Mouse (Mus musculus) megakaryocyte, embryonic 14.5 days (primary cell): ENCODE data around the gene Isoc2a. TPM values are rescaled to one million over a fixed set of nuclear protein-coding genes. Genes with fewer than 3 reads are reported as not detected.

Experiments
- H3K27me3 ChIP-seq: replicated peaks from 2 replicates; pipeline ENCODE3; 2012; ENCODE audit warnings: inconsistent platforms
- H3K36me3 ChIP-seq: replicated peaks from 2 replicates; pipeline ENCODE3; 2012; ENCODE audit warnings: low read length, inconsistent platforms, mixed read lengths
- H3K4me1 ChIP-seq: 2 replicates; pipeline ENCODE4 v1.6.1; 2012; ENCODE audit warnings: inconsistent platforms
- H3K4me3 ChIP-seq: replicated peaks from 2 replicates; pipeline ENCODE3; 2012; ENCODE audit warnings: moderate library complexity, mild to moderate bottlenecking, inconsistent platforms
- H3K9me3 ChIP-seq: 2 replicates; pipeline ENCODE4 v1.6.1; 2012; ENCODE audit warnings: inconsistent platforms
- FLI1 ChIP-seq: IDR thresholded peaks from 2 replicates; pipeline ENCODE4 v1.6.1; 2012; ENCODE audit warnings: low read length, inconsistent platforms, mixed read lengths
- GATA1 ChIP-seq: IDR thresholded peaks from 3 replicates; pipeline ENCODE4 v1.6.1; 2012; ENCODE audit warnings: mixed read lengths, low read length, inconsistent platforms, borderline replicate concordance
- polyA plus RNA-seq: library from polyadenylated mRNA; stranded (reverse); fragments of >175 nt; gene quantifications from 2 replicates; pipeline ENCODE4 v1.2.3, GENCODE M21; 2012; ENCODE audit warnings: low replicate concordance; ENCODE audit not compliant: insufficient read depth

Gene Isoc2a
- polyA plus RNA-seq, 1 experiment: 17.1 TPM

- Histone ChIP-seq H3K9me3 (peaks cover 4% of the 10 kb centered on the region), H3K36me3 (peaks cover 3% of the 10 kb centered on the region), H3K4me1 (peaks cover 7% of the 10 kb centered on the region; the same call in 1 of the 2 replicates), H3K4me3 (no peak overlapping the region), H3K27me3 (peaks cover 23% of the 10 kb centered on the region)
- no peak for TF ChIP-seq GATA1
- no peak for TF ChIP-seq FLI1
These were observed 22.1 kb downstream of the Isoc2a start for GRCm38 (mm10) chr7:4898851-4899648.

- H3K27me3 ChIP-seq: peaks cover 23% of the 10 kb centered on the region
- H3K36me3 ChIP-seq: peaks cover 2% of the 10 kb centered on the region
- H3K4me3 ChIP-seq: no peak overlapping the region
- no peak for TF ChIP-seq FLI1
- TF ChIP-seq GATA1: no peak
- H3K4me1 ChIP-seq: peaks cover 7% of the 10 kb centered on the region; the same call in 1 of the 2 replicates
- H3K9me3 ChIP-seq: peaks cover 4% of the 10 kb centered on the region
These were observed 22.9 kb downstream of the Isoc2a start for GRCm38 (mm10) chr7:4899649-4900522.

GRCm38 (mm10) chr7:4900523-4900851, 23.5 kb downstream of the Isoc2a start:
- Histone ChIP-seq H3K9me3 (peaks cover 4% of the 10 kb centered on the region), H3K36me3 (no peaks in the 10 kb centered on the region), H3K27me3 (peaks cover 23% of the 10 kb centered on the region), H3K4me1 (peaks cover 7% of the 10 kb centered on the region; the same call in 1 of the 2 replicates), H3K4me3 (no peak overlapping the region)
- TF ChIP-seq GATA1 (no peak), FLI1 (no peak)

GRCm38 (mm10) chr7:4901171-4901570, 24.2 kb downstream of the Isoc2a start:
- Histone ChIP-seq H3K27me3 (peaks cover 26% of the 10 kb centered on the region), H3K4me1 (peaks cover 7% of the 10 kb centered on the region; the same call in 1 of the 2 replicates), H3K4me3 (no peak overlapping the region), H3K9me3 (peaks cover 4% of the 10 kb centered on the region), H3K36me3 (no peaks in the 10 kb centered on the region)
- TF ChIP-seq FLI1 (no peak), GATA1 (no peak)

GRCm38 (mm10) chr7:4902404-4902803, 25.5 kb downstream of the Isoc2a start:
- Histone ChIP-seq H3K9me3 (peaks cover 4% of the 10 kb centered on the region), H3K4me1 (peaks cover 7% of the 10 kb centered on the region; the same call in 1 of the 2 replicates), H3K4me3 (no peak overlapping the region), H3K36me3 (no peaks in the 10 kb centered on the region), H3K27me3 (peaks cover 35% of the 10 kb centered on the region)
- no peak for TF ChIP-seq FLI1
- no peak for TF ChIP-seq GATA1

GRCm38 (mm10) chr7:4906466-4906950, 29.6 kb downstream of the Isoc2a start, which contains the start of gene Gm36210:
Gene Gm36210 (minus strand): TSS chr7:4906516.
- H3K4me1 ChIP-seq: no peaks in the 10 kb centered on the region
- TF ChIP-seq GATA1: no peak
- TF ChIP-seq FLI1: no peak
- H3K9me3 ChIP-seq: no peaks in the 10 kb centered on the region
- H3K4me3 ChIP-seq: no peak within 1 kb of the TSS
- H3K36me3 ChIP-seq: no peaks in the 10 kb centered on the region
- H3K27me3 ChIP-seq: peaks cover 24% of the 10 kb centered on the region

GRCm38 (mm10) chr7:4911561-4911960, 34.6 kb downstream of the Isoc2a start:
- Histone ChIP-seq H3K27me3 (peaks cover 17% of the 10 kb centered on the region), H3K9me3 (no peaks in the 10 kb centered on the region), H3K36me3 (peaks cover under 1% of the 10 kb centered on the region), H3K4me3 (no peak overlapping the region), H3K4me1 (peaks cover 16% of the 10 kb centered on the region)
- TF ChIP-seq GATA1: no peak
- TF ChIP-seq FLI1: no peak

- no peak overlapping the region for H3K4me3 ChIP-seq
- H3K27me3 ChIP-seq: peaks cover 12% of the 10 kb centered on the region
- peaks cover 23% of the 10 kb centered on the region for H3K4me1 ChIP-seq
- H3K9me3 ChIP-seq: no peaks in the 10 kb centered on the region
- TF ChIP-seq GATA1 (no peak), FLI1 (no peak)
- peaks cover 7% of the 10 kb centered on the region for H3K36me3 ChIP-seq
These were observed 35.3 kb downstream of the Isoc2a start for GRCm38 (mm10) chr7:4912248-4912647.

GRCm38 (mm10) chr7:4915007-4915665, 38.2 kb downstream of the Isoc2a start, which contains the start of gene Zfp628:
Gene Zfp628 (plus strand): TSS chr7:4915217.
- peaks cover 4% of the 10 kb centered on the region for H3K27me3 ChIP-seq
- H3K4me1 ChIP-seq: peaks cover 34% of the 10 kb centered on the region

More at GRCm38 (mm10) chr7:4915007-4915665, 38.2 kb downstream of the Isoc2a start, which contains the start of gene Zfp628:
- TF ChIP-seq FLI1 (no peak), GATA1 (no peak)
- peaks cover 2% of the 10 kb centered on the region; the same call in 1 of the 2 replicates for H3K9me3 ChIP-seq
- peaks cover 36% of the 10 kb centered on the region for H3K36me3 ChIP-seq
- H3K4me3 ChIP-seq: peak within 1 kb of the TSS; percentile 99
